19 mouse cellular contexts compared by ENCODE assay signal in the genomic region with DNA sequence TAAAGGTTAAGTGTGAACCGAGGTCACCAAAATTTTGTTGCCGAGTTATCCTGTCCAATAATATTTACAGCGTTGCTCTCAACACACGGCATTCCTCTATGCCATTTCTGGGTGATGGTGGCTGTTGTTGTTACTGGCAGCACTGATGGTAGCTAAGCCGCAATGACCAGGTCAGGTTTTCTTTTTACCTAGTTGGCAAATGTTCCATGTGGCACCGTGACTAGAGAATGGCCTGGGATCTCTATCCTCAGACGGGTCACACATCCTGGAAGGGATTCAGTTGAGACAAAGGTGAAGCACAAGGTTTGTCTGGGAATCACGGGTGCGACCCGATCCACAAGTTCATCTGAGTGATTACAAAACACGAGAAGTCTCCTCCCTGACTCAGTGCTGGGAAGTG. TPM values are rescaled to one million over a fixed set of nuclear protein-coding genes. Genes with fewer than 3 reads are reported as not detected.
DNase-seq lines count a peak whose midpoint lies in the region; TF ChIP-seq lines count a peak whose summit lies in the region.
"Had no signal": no experiment of that assay in that cellular context is flagged by ENCODE, and none has a peak within 500 bp of the region (broad histone marks: within the 10 kb centered on the region; RNA-seq: fewer than 3 reads in every experiment).

No protein-coding gene starts in this region.

- peaks cover 6% of the 10 kb centered on the region for H3K36me3 ChIP-seq in heart, adult 2 months (ENCODE audit: control insufficient read depth, insufficient read depth, low read length)
- no peaks in the 10 kb centered on the region for H3K36me3 ChIP-seq in kidney, adult 2 months (ENCODE audit: control insufficient read depth, insufficient read depth, low read length)

- no peak overlapping the region for H3K4me3 ChIP-seq in heart, adult 2 months
- H3K4me3 ChIP-seq in kidney, adult 2 months (ENCODE audit: insufficient read depth, low read depth, low read length), result no peak overlapping the region
- no peak overlapping the region for H3K4me3 ChIP-seq in brown adipose tissue, adult 24 weeks (ENCODE audit: insufficient read depth, low read depth, low read length)

- no peaks in the 10 kb centered on the region for H3K79me2 ChIP-seq in heart, adult 2 months (replicated peaks; ENCODE audit: control insufficient read depth, insufficient read depth, low read length)

- peak overlapping the region; percentile 91 for H3K27ac ChIP-seq in heart, adult 2 months
- H3K27ac ChIP-seq in kidney, adult 2 months (ENCODE audit: insufficient read depth, low read depth, low read length), result no peak overlapping the region
- H3K27ac ChIP-seq in brown adipose tissue, adult 24 weeks (replicated peaks; ENCODE audit: low read depth, low read length), result peak overlapping the region; percentile 94
- H3K27ac ChIP-seq: hindbrain, embryonic 14.5 days; liver, embryonic 14.5 days; stomach, postnatal 0 days had no signal

- no peak overlapping the region for H3K9ac ChIP-seq in heart, adult 2 months (ENCODE audit: low read depth, low read length)
- H3K9ac ChIP-seq: hindbrain, embryonic 14.5 days; liver, embryonic 14.5 days had no signal

- no peaks in the 10 kb centered on the region for H3K27me3 ChIP-seq in heart, adult 2 months (ENCODE audit: control insufficient read depth, insufficient read depth, low read length)
- no peaks in the 10 kb centered on the region for H3K27me3 ChIP-seq in kidney, adult 2 months (replicated peaks; ENCODE audit: control insufficient read depth, insufficient read depth, low read length)

- TF ChIP-seq CTCF in heart, adult 2 months (IDR thresholded peaks at IDR 0.05), result no peak
- no peak for TF ChIP-seq CTCF in kidney, adult 2 months (conservative IDR thresholded peaks at IDR 0.05; ENCODE audit: insufficient read depth, insufficient read length, low read depth, low read length)

- no peaks in the 10 kb centered on the region; the same call in 1 of the 2 replicates for H3K4me1 ChIP-seq in heart, adult 2 months (ENCODE audit: control insufficient read depth, insufficient read depth, low read length)
- peaks cover 11% of the 10 kb centered on the region; the same call in 1 of the 2 replicates for H3K4me1 ChIP-seq in kidney, adult 2 months (ENCODE audit: control insufficient read depth, insufficient read depth, low read length)
- H3K4me1 ChIP-seq in brown adipose tissue, adult 24 weeks (ENCODE audit: control insufficient read depth, insufficient read depth, insufficient read length, low read length), result no peaks in the 10 kb centered on the region

- intact Hi-C loops in heart, adult 2 months (cut with DNase I), result loop anchor here (5.0 to 10.0 kb wide), 5 partner anchors 86 to 1494 kb away; partner anchors contain the start of genes Casd1, Gng11 and Pon2
- intact Hi-C loops in left cerebral cortex, postnatal 36 days (cut with DNase I), result loop anchor here (10.0 kb wide), 1 partner anchor 84 kb away; no protein-coding TSS in a partner anchor

- TF ChIP-seq EP300 in heart, adult 2 months (IDR thresholded peaks at IDR 0.05; ENCODE audit: insufficient read depth, low read depth, low read length), result peak; percentile 49; the same call in 1 of the 2 replicates

- WGBS in heart, adult 2 months, result 67% methylated on average over 11 of the region's 11 CpGs
- WGBS in kidney, adult 2 months, result 68% methylated on average over 11 of the region's 11 CpGs

- peak; percentile 34 for DNase-seq in adrenal gland, postnatal 14 days
- no peak for DNase-seq in adrenal gland, adult 18-20 months (ENCODE audit: low spot score in 2 of 2)
- DNase-seq in heart, adult 2 months, result peak; percentile 23 to 57
- DNase-seq in heart, postnatal 4 days, result no peak
- peak; percentile 81 for DNase-seq in kidney, adult 2 months
- DNase-seq in kidney, postnatal 4 days, result no peak
- no peak for DNase-seq in left cerebral cortex, postnatal 36 days (ENCODE audit: low spot score in 2 of 2)
- DNase-seq: cerebellum, adult 9-10 months; layer of hippocampus, adult 9-11 months; lung, postnatal 4 days; midbrain, embryonic 14.5 days had no signal

- no peak for TF ChIP-seq POLR2A in heart, adult 2 months (IDR thresholded peaks at IDR 0.05; ENCODE audit: insufficient read depth, low read depth, low read length)
- TF ChIP-seq POLR2A in kidney, adult 2 months (IDR thresholded peaks at IDR 0.05; ENCODE audit: low read depth, low read length), result no peak

RNA-seq across cellular contexts. Expression of gene Pdk4, which starts 2.6 kb away (rescaled TPM):
- total RNA-seq in adrenal gland, postnatal 14 days (2021), result 533 and 734 TPM in 2 replicates
- total RNA-seq in adrenal gland, adult 18-20 months (2021), result 100 to 1,000 TPM; 290 to 1,000 TPM
- 100 to 1,000 TPM; 267 to 633 TPM for total RNA-seq in heart, adult 2 months (2021)
- polyA plus RNA-seq in heart, adult 2 months (2012; rRNA removed), result 163 and 258 TPM in 2 replicates
- 100 to 1,000 TPM; 155 to 166 TPM for total RNA-seq in heart, postnatal 4 days (2021)
- polyA plus RNA-seq in kidney, adult 2 months (2012; rRNA removed), result 22.3 and 30.0 TPM in 2 replicates
- 587 and 1,614 TPM in 2 replicates for polyA plus RNA-seq in brown adipose tissue, adult 24 weeks (2012; ENCODE audit: insufficient read depth, insufficient read length, missing spikeins)
- 10 to 100 TPM in 1 of 2 experiments, 1 to 10 TPM in 1; 9.4 to 10.4 TPM for total RNA-seq in left cerebral cortex, postnatal 36 days (2021)
- total RNA-seq: granulocyte monocyte progenitor cell, adult 5-6 weeks; megakaryocyte-erythroid progenitor cell, adult 5-6 weeks had no signal
- polyA plus RNA-seq: CD4-positive, CD25-positive, alpha-beta regulatory T cell, adult 4 months; inflammation-experienced regulatory T-cells, adult 6 months had no signal

Comparison
In these comparisons a context has a peak if more than half of its experiments do, and no peak if none do; other contexts are left out.
1. DNase-seq: peak in adrenal gland, postnatal 14 days (single experiment), heart, adult 2 months (2 of 2) and kidney, adult 2 months (single experiment); none in adrenal gland, adult 18-20 months (0 of 2), heart, postnatal 4 days (single experiment), kidney, postnatal 4 days (0 of 2) and left cerebral cortex, postnatal 36 days (0 of 2).
2. RNA of gene Pdk4, which starts 2.6 kb away (total RNA-seq): 290 to 1,000 TPM in adrenal gland, adult 18-20 months, 267 to 633 TPM in heart, adult 2 months, 533 to 734 TPM in adrenal gland, postnatal 14 days and 155 to 166 TPM in heart, postnatal 4 days; 9.4 to 10.4 TPM in left cerebral cortex, postnatal 36 days; every median in the first group is over 10 times any median in the second.